ENCODE assay signal across 25 mouse cellular contexts in the genomic region with DNA sequence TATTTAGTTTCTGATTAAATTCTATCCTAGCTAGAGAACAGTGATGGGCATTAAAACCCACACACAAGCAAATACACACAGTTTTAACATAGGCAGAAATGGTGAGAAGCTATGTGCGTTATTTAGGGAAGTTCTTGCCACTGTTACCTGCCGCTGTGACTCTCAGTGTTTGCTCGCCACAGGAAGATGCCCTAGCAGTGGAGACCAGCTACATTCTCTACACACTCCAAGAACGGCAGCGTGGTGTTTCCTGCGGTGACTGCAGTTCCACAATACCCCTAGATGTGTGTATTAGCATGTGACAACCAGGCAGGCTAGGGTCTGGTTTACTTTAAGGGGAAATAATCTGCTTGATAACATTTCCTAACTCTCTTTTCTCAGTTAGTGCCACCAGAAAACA.
DNase-seq lines count a peak whose midpoint lies in the region; ATAC-seq and TF ChIP-seq lines count a peak whose summit lies in the region.
"Had no signal": no experiment of that assay in that cellular context is flagged by ENCODE, and none has a peak within 500 bp of the region (broad histone marks: within the 10 kb centered on the region; RNA-seq: fewer than 3 reads in every experiment).

No protein-coding gene starts in this region.

- H3K4me3 ChIP-seq in limb, embryonic 11.5 days (ENCODE audit: low read depth, low read length) = no peak overlapping the region
- no peak overlapping the region for H3K4me3 ChIP-seq in limb, embryonic 10.5 days
- H3K4me3 ChIP-seq in midbrain, postnatal 0 days (ENCODE audit: low read depth, low read length) = no peak overlapping the region
- no peak overlapping the region for H3K4me3 ChIP-seq in midbrain, embryonic 14.5 days (replicated peaks; ENCODE audit: low read depth, low read length)
- H3K4me3 ChIP-seq: forebrain, embryonic 10.5 days; forebrain, embryonic 13.5 days; gastrocnemius, adult 2 months; heart, adult 2 months; hindbrain, embryonic 10.5 days; hindbrain, embryonic 13.5 days had no signal

- H3K36me3 ChIP-seq in limb, embryonic 11.5 days (ENCODE audit: control insufficient read depth, insufficient read depth, low read length) = no peaks in the 10 kb centered on the region
- H3K36me3 ChIP-seq in limb, embryonic 10.5 days = no peaks in the 10 kb centered on the region
- no peaks in the 10 kb centered on the region for H3K36me3 ChIP-seq in midbrain, postnatal 0 days (ENCODE audit: insufficient read depth, low read length)
- no peaks in the 10 kb centered on the region for H3K36me3 ChIP-seq in midbrain, embryonic 14.5 days (ENCODE audit: control insufficient read depth, insufficient read depth, low read length)
- H3K36me3 ChIP-seq: forebrain, embryonic 10.5 days; hindbrain, embryonic 10.5 days; hindbrain, embryonic 13.5 days had no signal

- H3K27me3 ChIP-seq in limb, embryonic 11.5 days (ENCODE audit: control insufficient read depth, insufficient read depth, low read length) = no peaks in the 10 kb centered on the region
- no peaks in the 10 kb centered on the region for H3K27me3 ChIP-seq in limb, embryonic 10.5 days (ENCODE audit: low read depth, poor library complexity, severe bottlenecking)
- no peaks in the 10 kb centered on the region for H3K27me3 ChIP-seq in midbrain, postnatal 0 days (ENCODE audit: insufficient read depth, low read length)
- H3K27me3 ChIP-seq in midbrain, embryonic 14.5 days (ENCODE audit: control insufficient read depth, insufficient read depth, low read length) = no peaks in the 10 kb centered on the region
- H3K27me3 ChIP-seq: forebrain, embryonic 13.5 days; hindbrain, embryonic 13.5 days had no signal

- no peak for DNase-seq in limb, embryonic 11.5 days (ENCODE audit: low spot score)
- no peak for DNase-seq in limb, embryonic 10.5 days (ENCODE audit: low spot score)
- DNase-seq in midbrain, postnatal 0 days (ENCODE audit: low spot score) = no peak
- no peak for DNase-seq in midbrain, embryonic 14.5 days
- DNase-seq in naive thymus-derived CD4-positive, alpha-beta T cell, adult 2 months (ENCODE audit: low read depth) = peak; percentile 58
- DNase-seq in frontal cortex, postnatal 25 days (ENCODE audit: low spot score in 2 of 2) = no peak
- no peak for DNase-seq in spleen, postnatal 36 days (ENCODE audit: low spot score in 2 of 2)
- DNase-seq: adrenal gland, postnatal 10 days; adrenal gland, postnatal 36 days; cerebellum, adult 18-20 months; cerebellum, adult 9-10 months; cerebellum, postnatal 14 days; gastrocnemius, adult 2 months; gastrocnemius, postnatal 25 days; heart, adult 2 months had no signal

- no peaks in the 10 kb centered on the region for H3K9me3 ChIP-seq in limb, embryonic 11.5 days (ENCODE audit: control insufficient read depth, low read length)
- no peaks in the 10 kb centered on the region for H3K9me3 ChIP-seq in limb, embryonic 10.5 days (replicated peaks)
- H3K9me3 ChIP-seq in midbrain, postnatal 0 days (ENCODE audit: low read length) = no peaks in the 10 kb centered on the region
- no peaks in the 10 kb centered on the region for H3K9me3 ChIP-seq in midbrain, embryonic 14.5 days (ENCODE audit: control insufficient read depth, low read length)
- H3K9me3 ChIP-seq: forebrain, embryonic 10.5 days; forebrain, embryonic 13.5 days; hindbrain, embryonic 10.5 days; hindbrain, embryonic 13.5 days had no signal

- 87% methylated on average over 6 of the region's 6 CpGs for WGBS in limb, embryonic 11.5 days
- 92% methylated on average over 6 of the region's 6 CpGs for WGBS in limb, embryonic 10.5 days
- WGBS in midbrain, postnatal 0 days = 54% methylated on average over 6 of the region's 6 CpGs
- WGBS in midbrain, embryonic 14.5 days = 60% methylated on average over 6 of the region's 6 CpGs

- ATAC-seq in limb, embryonic 11.5 days (ENCODE audit: insufficient number of reproducible peaks, low FRiP score, low TSS enrichment, low read depth) = no peak
- no peak for ATAC-seq in midbrain, postnatal 0 days (ENCODE audit: low FRiP score)
- ATAC-seq in midbrain, embryonic 14.5 days (ENCODE audit: low FRiP score, low TSS enrichment) = no peak
- peak; percentile 72 to 85 for ATAC-seq in hematopoietic stem cell, adult 5-6 weeks (replicated peaks in 1 of 2; ENCODE audit: insufficient read depth in 1 of 2, low FRiP score in 2 of 2, low TSS enrichment in 1 of 2, low read depth in 1 of 2, poor library complexity in 2 of 2, severe bottlenecking in 2 of 2)
- ATAC-seq: activated CD4-positive, CD25-positive, alpha-beta regulatory T cell, adult 4 months; CD4-positive, CD25-positive, alpha-beta regulatory T cell, adult 4 months; forebrain, embryonic 13.5 days; forebrain, embryonic 16.5 days; hindbrain, embryonic 16.5 days had no signal

- no peak for TF ChIP-seq CTCF in midbrain, postnatal 0 days (IDR thresholded peaks at IDR 0.05)

- no peak overlapping the region for H3K4me2 ChIP-seq in limb, embryonic 11.5 days (ENCODE audit: low read depth, severe bottlenecking)
- H3K4me2 ChIP-seq in midbrain, postnatal 0 days (ENCODE audit: low read depth, low read length, poor library complexity, severe bottlenecking) = no peak overlapping the region
- no peak overlapping the region for H3K4me2 ChIP-seq in midbrain, embryonic 14.5 days (ENCODE audit: low read length)
- H3K4me2 ChIP-seq: forebrain, embryonic 13.5 days; heart, embryonic 11.5 days; hindbrain, embryonic 13.5 days had no signal

- peaks cover 6% of the 10 kb centered on the region; the same call in 1 of the 2 replicates for H3K4me1 ChIP-seq in limb, embryonic 11.5 days (ENCODE audit: control insufficient read depth, insufficient read depth, low read length)
- H3K4me1 ChIP-seq in limb, embryonic 10.5 days = peaks cover 36% of the 10 kb centered on the region
- H3K4me1 ChIP-seq in midbrain, postnatal 0 days (ENCODE audit: insufficient read depth, low read length) = no peaks in the 10 kb centered on the region
- H3K4me1 ChIP-seq in midbrain, embryonic 14.5 days (ENCODE audit: control insufficient read depth, insufficient read depth, low read length) = peaks cover 10% of the 10 kb centered on the region

- H3K27ac ChIP-seq in limb, embryonic 11.5 days (replicated peaks; ENCODE audit: low read depth, low read length) = no peak overlapping the region
- H3K27ac ChIP-seq in limb, embryonic 10.5 days = no peak overlapping the region
- H3K27ac ChIP-seq in midbrain, postnatal 0 days (ENCODE audit: low read depth, low read length) = peak overlapping the region; percentile 14; the same call in 1 of the 2 replicates
- no peak overlapping the region for H3K27ac ChIP-seq in midbrain, embryonic 14.5 days (replicated peaks; ENCODE audit: low read depth, low read length)
- H3K27ac ChIP-seq: forebrain, embryonic 10.5 days; forebrain, embryonic 13.5 days; gastrocnemius, adult 2 months; heart, adult 2 months; hindbrain, embryonic 10.5 days; hindbrain, embryonic 13.5 days had no signal

- 0 out of 2 replicates have a peak overlapping the region, but pooled peaks have one; percentile 12 for H3K9ac ChIP-seq in limb, embryonic 11.5 days (ENCODE audit: low read length)
- no peak overlapping the region for H3K9ac ChIP-seq in midbrain, postnatal 0 days (replicated peaks; ENCODE audit: low read length, poor library complexity, severe bottlenecking)
- no peak overlapping the region for H3K9ac ChIP-seq in midbrain, embryonic 14.5 days (replicated peaks; ENCODE audit: low read length)
- H3K9ac ChIP-seq: forebrain, embryonic 13.5 days; hindbrain, embryonic 13.5 days had no signal

Comparison
In these comparisons a context has a peak if more than half of its experiments do, and no peak if none do; other contexts are left out.
1. ATAC-seq: peak in hematopoietic stem cell, adult 5-6 weeks (2 of 2); none in limb, embryonic 11.5 days (single experiment), midbrain, postnatal 0 days (single experiment) and midbrain, embryonic 14.5 days (single experiment).